Mouse (Mus musculus): ENCODE measurements around the gene Olfr1328. TPM values are rescaled to one million over a fixed set of nuclear protein-coding genes. Genes with fewer than 3 reads are reported as not detected.
"Not testable (repeated sequence)": the region's sequence is repeated elsewhere in the genome, so short reads cannot be mapped to it uniquely, and the experiment has no call there.

Gene Olfr1328
- not detected in 2 replicates for polyA plus RNA-seq (2014; fragmentation: Nextera tagmentation; extraction: Ambion mirVana)

DNA sequence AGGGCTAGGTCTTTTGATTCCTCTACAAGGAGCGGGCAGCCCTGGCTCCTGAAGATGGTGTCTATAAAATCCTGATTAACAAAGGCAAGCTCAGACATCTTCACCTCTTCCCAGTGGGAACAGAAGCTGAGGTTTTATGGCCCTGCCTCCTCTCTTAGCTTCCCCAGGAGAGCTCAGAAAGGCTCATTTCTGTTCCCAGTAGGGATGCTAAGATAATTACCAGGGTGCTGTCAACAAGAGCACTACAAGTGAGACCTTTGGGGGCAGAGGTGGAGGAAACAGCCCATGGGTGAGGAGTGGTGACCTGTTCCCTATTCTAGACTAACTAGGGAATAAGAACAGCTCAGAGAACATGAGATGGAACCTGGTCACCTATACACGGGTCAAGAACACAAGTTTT lies at the start of gene Olfr1328:
Gene Olfr1328 (minus strand): TSS at position 101 of the 400 bp plus-strand sequence.
- no peaks in the 10 kb centered on the region for H3K27me3 ChIP-seq (ENCODE audit: control insufficient read depth, insufficient read depth, low read length)
- H3K36me3 ChIP-seq (ENCODE audit: control insufficient read depth, insufficient read depth, low read length) = no peaks in the 10 kb centered on the region
- no peak for ATAC-seq (ENCODE audit: low read depth)
- no peak within 1 kb of the TSS for H3K27ac ChIP-seq (ENCODE audit: low read depth, low read length)
- WGBS = 58% methylated on average over 2 of the region's 2 CpGs
- H3K4me1 ChIP-seq (ENCODE audit: control insufficient read depth, insufficient read depth, low read length) = no peaks in the 10 kb centered on the region
- H3K4me3 ChIP-seq (ENCODE audit: low read depth, low read length) = no peak within 1 kb of the TSS
- H3K9ac ChIP-seq (replicated peaks; ENCODE audit: low read depth, low read length) = no peak within 1 kb of the TSS
- no peaks in the 10 kb centered on the region for H3K9me3 ChIP-seq (ENCODE audit: control insufficient read depth, low read length)
- no peak within 1 kb of the TSS for H3K4me2 ChIP-seq (ENCODE audit: low read depth, low read length)

DNA sequence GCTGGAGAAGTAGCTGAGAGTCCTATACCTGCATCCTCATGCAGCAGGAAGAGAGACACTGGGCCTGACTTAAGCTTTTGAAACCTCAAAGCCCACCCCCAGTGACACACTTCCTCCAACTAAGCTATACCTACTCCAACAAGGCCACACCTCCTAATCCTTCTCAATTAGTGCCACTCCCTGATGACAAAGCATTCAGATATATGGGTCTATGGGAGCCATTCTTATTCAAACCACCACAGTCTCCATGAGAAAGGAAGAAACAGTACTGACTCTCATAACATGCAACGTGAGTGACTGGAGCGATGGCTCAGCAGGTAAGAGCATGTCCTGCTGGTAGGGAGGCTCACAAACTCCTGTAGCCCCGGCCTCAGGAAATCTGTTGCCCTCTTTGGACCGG lies 46.9 kb upstream of the Olfr1328 start:
- 85% methylated on average over 4 of the region's 4 CpGs for WGBS
- no peak overlapping the region for H3K27ac ChIP-seq (ENCODE audit: low read depth, low read length)
- no peaks in the 10 kb centered on the region for H3K27me3 ChIP-seq (ENCODE audit: control insufficient read depth, insufficient read depth, low read length)
- no peaks in the 10 kb centered on the region for H3K9me3 ChIP-seq (ENCODE audit: control insufficient read depth, low read length)
- H3K9ac ChIP-seq (replicated peaks; ENCODE audit: low read depth, low read length) = no peak overlapping the region
- H3K4me3 ChIP-seq (ENCODE audit: low read depth, low read length) = no peak overlapping the region
- no peaks in the 10 kb centered on the region for H3K4me1 ChIP-seq (ENCODE audit: control insufficient read depth, insufficient read depth, low read length)
- H3K36me3 ChIP-seq (ENCODE audit: control insufficient read depth, insufficient read depth, low read length) = no peaks in the 10 kb centered on the region
- ATAC-seq (ENCODE audit: low read depth) = no peak
- no peak overlapping the region for H3K4me2 ChIP-seq (ENCODE audit: low read depth, low read length)

DNA sequence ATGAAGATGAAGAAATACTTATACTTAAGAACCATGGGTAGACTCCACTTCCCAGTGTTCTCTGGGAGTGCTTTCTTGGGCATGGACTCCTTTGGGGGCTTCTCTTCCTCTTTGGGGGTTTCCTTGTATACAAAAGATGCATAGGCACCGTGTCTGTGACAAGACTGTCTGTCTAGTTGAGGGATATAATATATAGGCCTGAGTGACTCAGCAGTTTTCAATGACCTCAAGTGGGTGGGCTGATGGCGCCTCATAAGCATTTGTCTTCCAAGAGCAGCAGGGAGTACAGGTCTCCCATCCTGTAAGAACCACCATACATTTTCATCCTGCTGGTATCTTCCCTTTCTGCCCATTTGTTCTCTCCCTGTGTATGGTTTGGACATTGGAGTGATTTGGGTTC lies 34.9 kb upstream of the Olfr1328 start:
- Histone ChIP-seq H3K36me3 (ENCODE audit: control insufficient read depth, insufficient read depth, low read length) (no peaks in the 10 kb centered on the region), H3K27me3 (ENCODE audit: control insufficient read depth, insufficient read depth, low read length) (no peaks in the 10 kb centered on the region), H3K4me3 (ENCODE audit: low read depth, low read length) (no peak overlapping the region), H3K9me3 (ENCODE audit: control insufficient read depth, low read length) (no peaks in the 10 kb centered on the region), H3K9ac (replicated peaks; ENCODE audit: low read depth, low read length) (no peak overlapping the region), H3K4me2 (ENCODE audit: low read depth, low read length) (no peak overlapping the region), H3K27ac (ENCODE audit: low read depth, low read length) (no peak overlapping the region), H3K4me1 (ENCODE audit: control insufficient read depth, insufficient read depth, low read length) (no peaks in the 10 kb centered on the region)
- 80% methylated on average over 2 of the region's 2 CpGs for WGBS
- ATAC-seq (ENCODE audit: low read depth) = no peak

DNA sequence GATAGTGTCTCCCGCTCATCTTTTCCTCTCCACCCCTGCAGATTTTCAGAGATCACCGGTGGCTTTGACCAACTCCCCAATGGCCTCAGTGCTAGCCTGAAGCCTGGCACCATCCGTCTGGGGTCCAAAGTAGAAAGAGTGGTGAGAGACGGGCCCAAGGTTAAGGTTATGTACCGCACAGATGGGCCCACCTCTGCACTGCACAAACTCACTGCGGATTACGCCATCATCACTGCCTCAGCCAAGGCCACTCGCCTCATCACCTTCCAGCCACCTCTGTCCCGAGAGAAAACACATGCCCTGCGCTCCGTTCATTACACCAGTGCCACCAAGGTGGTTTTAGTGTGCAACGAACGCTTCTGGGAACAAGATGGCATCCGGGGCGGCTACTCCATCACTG lies 29.3 kb upstream of the Olfr1328 start:
- Histone ChIP-seq H3K9me3 (ENCODE audit: control insufficient read depth, low read length) (no peaks in the 10 kb centered on the region), H3K36me3 (ENCODE audit: control insufficient read depth, insufficient read depth, low read length) (no peaks in the 10 kb centered on the region), H3K27me3 (ENCODE audit: control insufficient read depth, insufficient read depth, low read length) (no peaks in the 10 kb centered on the region), H3K9ac (replicated peaks; ENCODE audit: low read depth, low read length) (no peak overlapping the region), H3K4me2 (ENCODE audit: low read depth, low read length) (no peak overlapping the region), H3K4me3 (ENCODE audit: low read depth, low read length) (no peak overlapping the region), H3K27ac (ENCODE audit: low read depth, low read length) (no peak overlapping the region), H3K4me1 (ENCODE audit: control insufficient read depth, insufficient read depth, low read length) (no peaks in the 10 kb centered on the region)
- ATAC-seq (ENCODE audit: low read depth) = no peak
- WGBS = 95% methylated on average over 15 of the region's 15 CpGs

DNA sequence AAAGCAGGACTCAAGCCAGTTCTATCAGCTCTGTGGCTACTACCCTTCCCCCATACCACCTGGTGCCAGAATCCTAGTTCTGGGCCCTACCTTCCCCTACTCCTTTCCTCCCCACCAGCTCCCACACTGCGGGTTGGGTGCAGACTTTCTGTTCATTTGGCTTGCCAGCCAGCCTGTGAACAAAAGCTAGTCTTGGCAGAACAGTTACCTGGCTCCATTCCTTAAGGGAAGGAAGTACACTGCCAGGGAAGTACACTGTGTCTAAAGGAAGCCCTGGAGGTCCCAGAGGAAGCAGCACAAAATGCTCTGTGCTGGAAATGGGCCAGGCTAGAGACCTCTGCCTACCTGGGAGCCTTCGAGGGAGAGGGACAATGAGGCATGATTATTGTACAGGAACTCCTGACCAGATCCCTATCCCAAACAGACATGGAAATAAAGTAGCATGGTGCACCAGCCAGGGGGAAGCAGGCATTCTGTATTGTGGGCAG lies 22.8 kb upstream of the Olfr1328 start, which contains the start of gene Lao1:
Gene Lao1 (plus strand): TSS at position 438 of the 488 bp plus-strand sequence.
- H3K4me2 ChIP-seq (ENCODE audit: low read depth, low read length) = no peak within 1 kb of the TSS
- no peaks in the 10 kb centered on the region for H3K36me3 ChIP-seq (ENCODE audit: control insufficient read depth, insufficient read depth, low read length)
- H3K9ac ChIP-seq (replicated peaks; ENCODE audit: low read depth, low read length) = no peak within 1 kb of the TSS
- H3K27ac ChIP-seq (ENCODE audit: low read depth, low read length) = no peak within 1 kb of the TSS
- no peaks in the 10 kb centered on the region for H3K27me3 ChIP-seq (ENCODE audit: control insufficient read depth, insufficient read depth, low read length)
- ATAC-seq (ENCODE audit: low read depth) = no peak
- H3K4me1 ChIP-seq (ENCODE audit: control insufficient read depth, insufficient read depth, low read length) = no peaks in the 10 kb centered on the region
- WGBS = 87% methylated on average over 2 of the region's 2 CpGs
- no peak within 1 kb of the TSS for H3K4me3 ChIP-seq (ENCODE audit: low read depth, low read length)
- no peaks in the 10 kb centered on the region for H3K9me3 ChIP-seq (ENCODE audit: control insufficient read depth, low read length)

DNA sequence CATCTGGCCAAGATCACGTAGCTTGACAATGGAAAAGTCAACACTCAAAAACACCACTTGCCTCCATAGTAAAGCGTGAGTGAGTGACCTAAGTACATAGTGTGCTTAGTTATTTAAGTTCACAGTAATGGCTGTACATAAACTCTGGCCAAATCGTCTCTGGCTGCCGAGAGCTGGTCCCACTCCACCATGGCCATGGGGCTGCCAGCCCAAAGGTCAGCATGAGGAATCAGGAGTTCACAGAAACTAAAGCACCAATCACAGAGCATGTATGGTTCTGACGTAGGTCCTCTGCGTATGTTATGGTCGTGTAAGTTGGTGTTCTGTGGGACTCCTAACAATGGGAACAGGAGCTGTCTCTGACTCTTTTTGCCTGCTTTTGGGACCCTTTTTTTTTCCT lies 20.4 kb upstream of the Olfr1328 start:
- no peaks in the 10 kb centered on the region for H3K36me3 ChIP-seq (ENCODE audit: control insufficient read depth, insufficient read depth, low read length)
- H3K9me3 ChIP-seq (ENCODE audit: control insufficient read depth, low read length) = no peaks in the 10 kb centered on the region
- H3K9ac ChIP-seq (replicated peaks; ENCODE audit: low read depth, low read length) = no peak overlapping the region
- no peaks in the 10 kb centered on the region for H3K4me1 ChIP-seq (ENCODE audit: control insufficient read depth, insufficient read depth, low read length)
- H3K27me3 ChIP-seq (ENCODE audit: control insufficient read depth, insufficient read depth, low read length) = no peaks in the 10 kb centered on the region
- H3K27ac ChIP-seq (ENCODE audit: low read depth, low read length) = no peak overlapping the region
- H3K4me3 ChIP-seq (ENCODE audit: low read depth, low read length) = no peak overlapping the region
- WGBS = 95% methylated on average over 7 of the region's 7 CpGs
- ATAC-seq (ENCODE audit: low read depth) = no peak
- no peak overlapping the region for H3K4me2 ChIP-seq (ENCODE audit: low read depth, low read length)

DNA sequence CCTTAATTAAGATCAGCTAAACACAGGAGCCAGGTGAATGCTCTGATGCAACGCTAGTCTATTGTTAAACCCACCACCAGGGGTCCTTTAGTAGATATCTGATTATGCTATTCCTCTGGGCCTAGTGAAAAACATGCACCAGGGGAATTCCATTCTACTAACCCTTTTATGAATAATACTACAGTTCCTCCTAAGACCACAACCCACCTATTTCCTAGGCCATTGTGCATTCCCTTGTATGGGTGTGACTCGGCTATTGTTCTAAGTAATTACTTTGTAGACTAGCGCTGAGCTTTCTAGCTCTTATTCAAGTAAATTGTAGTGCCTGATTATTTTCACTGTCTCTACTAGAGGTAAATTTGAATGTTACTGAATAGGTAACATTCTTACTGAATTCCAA lies 7.1 kb downstream of the Olfr1328 start:
- H3K4me1 ChIP-seq (ENCODE audit: control insufficient read depth, insufficient read depth, low read length); H3K4me3 ChIP-seq (ENCODE audit: low read depth, low read length); H3K27me3 ChIP-seq (ENCODE audit: control insufficient read depth, insufficient read depth, low read length); H3K27ac ChIP-seq (ENCODE audit: low read depth, low read length); H3K4me2 ChIP-seq (ENCODE audit: low read depth, low read length); ATAC-seq (ENCODE audit: low read depth); H3K36me3 ChIP-seq (ENCODE audit: control insufficient read depth, insufficient read depth, low read length); H3K9ac ChIP-seq (replicated peaks; ENCODE audit: low read depth, low read length); H3K9me3 ChIP-seq (ENCODE audit: control insufficient read depth, low read length): not testable (repeated sequence)
- WGBS = 76% methylated on average over 3 of the region's 3 CpGs

DNA sequence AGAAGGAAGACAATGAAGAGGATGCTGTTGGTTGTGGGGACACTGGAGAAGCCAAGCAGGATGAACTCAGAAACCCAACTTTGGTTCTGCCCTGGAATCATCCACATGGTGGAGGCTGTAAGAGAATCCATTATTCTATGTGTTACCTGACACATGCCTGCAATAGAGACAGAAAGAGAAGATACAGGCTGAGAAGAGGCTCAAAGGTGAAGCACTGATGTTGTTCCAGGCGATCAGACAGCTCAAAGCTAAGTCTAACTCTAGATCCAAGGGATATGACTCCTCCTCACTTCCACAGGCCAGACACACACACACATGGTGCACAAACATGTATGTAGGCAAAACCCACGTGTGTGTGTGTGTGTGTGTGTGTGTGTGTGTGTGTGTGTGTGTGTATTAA lies 21.0 kb downstream of the Olfr1328 start, which contains the start of gene Olfr1329:
Gene Olfr1329 (minus strand): TSS at position 101 of the 400 bp plus-strand sequence.
- H3K4me2 ChIP-seq (ENCODE audit: low read depth, low read length); ATAC-seq (ENCODE audit: low read depth); H3K9ac ChIP-seq (replicated peaks; ENCODE audit: low read depth, low read length); H3K9me3 ChIP-seq (ENCODE audit: control insufficient read depth, low read length); H3K36me3 ChIP-seq (ENCODE audit: control insufficient read depth, insufficient read depth, low read length); H3K4me1 ChIP-seq (ENCODE audit: control insufficient read depth, insufficient read depth, low read length); H3K4me3 ChIP-seq (ENCODE audit: low read depth, low read length); H3K27me3 ChIP-seq (ENCODE audit: control insufficient read depth, insufficient read depth, low read length); H3K27ac ChIP-seq (ENCODE audit: low read depth, low read length): not testable (repeated sequence)
- 63% methylated on average over 2 of the region's 2 CpGs for WGBS

DNA sequence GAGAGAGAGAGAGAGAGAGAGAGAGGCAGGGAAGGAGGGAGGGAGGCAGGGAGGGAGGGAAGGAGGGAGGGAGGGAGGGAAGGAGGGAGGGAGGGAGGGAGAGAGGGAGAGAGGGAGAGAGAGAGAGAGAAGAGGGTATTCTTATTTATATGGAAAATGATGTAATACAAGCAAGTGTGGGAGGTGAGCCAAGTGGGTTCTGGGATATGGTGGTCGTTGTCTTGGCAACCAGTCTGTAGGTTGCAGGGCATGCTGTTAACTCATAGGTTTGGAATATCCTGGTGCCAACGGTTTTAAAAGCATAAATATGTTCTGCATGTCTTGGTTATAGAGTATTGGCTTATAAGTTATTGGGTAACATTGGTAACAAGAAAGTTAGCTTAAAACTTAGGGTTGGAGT lies 36.4 kb downstream of the Olfr1328 start:
- 63% methylated on average over 2 of the region's 2 CpGs for WGBS
- no peaks in the 10 kb centered on the region for H3K4me1 ChIP-seq (ENCODE audit: control insufficient read depth, insufficient read depth, low read length)
- H3K9ac ChIP-seq (replicated peaks; ENCODE audit: low read depth, low read length) = no peak overlapping the region
- ATAC-seq (ENCODE audit: low read depth) = no peak
- H3K36me3 ChIP-seq (ENCODE audit: control insufficient read depth, insufficient read depth, low read length) = no peaks in the 10 kb centered on the region
- no peak overlapping the region for H3K4me3 ChIP-seq (ENCODE audit: low read depth, low read length)
- no peaks in the 10 kb centered on the region for H3K27me3 ChIP-seq (ENCODE audit: control insufficient read depth, insufficient read depth, low read length)
- H3K4me2 ChIP-seq (ENCODE audit: low read depth, low read length) = no peak overlapping the region
- no peaks in the 10 kb centered on the region for H3K9me3 ChIP-seq (ENCODE audit: control insufficient read depth, low read length)
- no peak overlapping the region for H3K27ac ChIP-seq (ENCODE audit: low read depth, low read length)

Data from neural tube, embryonic 14.5 days (tissue).